Mouse (Mus musculus): ENCODE results near the gene Pik3r2.

DNA sequence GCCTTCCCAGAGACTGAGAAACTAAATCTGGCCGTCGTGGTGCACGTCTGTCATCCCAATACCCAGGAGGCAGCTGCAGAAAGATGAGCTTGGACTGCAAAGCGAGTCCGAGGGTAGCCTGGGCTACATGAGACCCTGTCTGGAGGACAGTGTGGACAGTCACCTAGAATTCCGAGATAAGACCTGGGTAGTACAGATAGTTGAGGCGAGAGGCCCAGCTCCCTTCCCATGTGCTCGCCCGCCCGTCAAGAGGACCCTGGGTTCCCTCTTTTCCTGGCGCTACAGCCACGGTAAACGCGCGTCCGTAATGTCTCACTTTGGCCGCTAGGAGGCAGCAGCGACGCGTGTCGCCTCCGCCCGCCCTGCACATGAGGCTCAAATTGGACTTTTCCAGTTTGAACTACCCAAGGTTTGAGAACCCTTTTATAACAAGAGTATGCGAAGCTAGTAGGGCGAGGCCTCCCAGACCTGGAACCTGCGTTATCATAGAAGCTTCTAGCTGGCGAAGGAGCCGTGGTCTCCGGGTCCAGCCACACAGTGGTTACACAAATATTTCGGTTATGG lies 45.0 kb upstream of the Pik3r2 start:
- TF ChIP-seq CTCF (IDR thresholded peaks at IDR 0.05; ENCODE audit: low read depth) (peak; percentile 99), EP300 (IDR thresholded peaks at IDR 0.05; ENCODE audit: low read depth) (no peak)

Measured in liver, postnatal 0 days (tissue).